Mouse (Mus musculus) liver, embryonic 13.5 days (tissue): ENCODE data around the gene Fam196a. TPM values are rescaled to one million over a fixed set of nuclear protein-coding genes. Genes with fewer than 3 reads are reported as not detected.

Experiments used
- ATAC-seq: fragments of 200-750 bp; cut with Nextera tagmentation; 2 replicates; pipeline ENCODE4 v1.8.0; 2017; ENCODE audit warnings: low read depth, mild to moderate bottlenecking, moderate number of reproducible peaks, moderate library complexity
- DNase-seq: peaks from one replicate; pipeline ENCODE4 v3.0.0; 2022
- H3K27ac ChIP-seq: fragments of 300-500 bp; sonication (generic); 2 replicates; pipeline ENCODE4 v1.5.1; 2015; ENCODE audit warnings: moderate library complexity, mild to moderate bottlenecking, inconsistent platforms
- H3K27me3 ChIP-seq: fragments of 300-500 bp; sonication (generic); 2 replicates; pipeline ENCODE4 v1.6.1; 2015; ENCODE audit warnings: mild to moderate bottlenecking, inconsistent platforms
- H3K36me3 ChIP-seq: fragments of 300-500 bp; sonication (generic); 2 replicates; pipeline ENCODE4 v1.6.1; 2015; ENCODE audit warnings: mild to moderate bottlenecking, inconsistent platforms
- H3K4me1 ChIP-seq: fragments of 300-500 bp; sonication (generic); replicated peaks from 2 replicates; pipeline ENCODE4 v1.6.1; 2015; ENCODE audit warnings: inconsistent platforms
- H3K4me2 ChIP-seq: fragments of 300-500 bp; sonication (generic); 2 replicates; pipeline ENCODE4 v1.6.1; 2015; ENCODE audit warnings: inconsistent platforms, mild to moderate bottlenecking, moderate library complexity
- H3K4me3 ChIP-seq: fragments of 300-500 bp; sonication (generic); replicated peaks from 2 replicates; pipeline ENCODE4 v1.5.1; 2015; ENCODE audit warnings: mild to moderate bottlenecking, inconsistent platforms
- H3K9ac ChIP-seq: fragments of 300-500 bp; sonication (generic); 2 replicates; pipeline ENCODE4 v1.6.1; 2015; ENCODE audit warnings: mild to moderate bottlenecking, inconsistent platforms
- H3K9me3 ChIP-seq: fragments of 300-500 bp; sonication (generic); replicated peaks from 2 replicates; pipeline ENCODE4 v1.6.1; 2016; ENCODE audit warnings: inconsistent platforms
- WGBS: fragments of 180-500 bp; shearing (Covaris S2); methylation state at CpG from one replicate; pipeline ENCODE4 v1.1.7; 2015; ENCODE audit not compliant: insufficient replicate concordance; 5-methylcytosine and 5-hydroxymethylcytosine counted together
- polyA plus RNA-seq: library from polyadenylated mRNA; unstranded; fragments of >200 nt; fragmentation: Nextera tagmentation; extraction: Ambion mirVana; gene quantifications from 2 replicates; pipeline ENCODE4 v1.2.1, GENCODE M21; 2015

Fam196a gene
- polyA plus RNA-seq, 1 experiment from 2014 or later: 0.20 TPM

DNA sequence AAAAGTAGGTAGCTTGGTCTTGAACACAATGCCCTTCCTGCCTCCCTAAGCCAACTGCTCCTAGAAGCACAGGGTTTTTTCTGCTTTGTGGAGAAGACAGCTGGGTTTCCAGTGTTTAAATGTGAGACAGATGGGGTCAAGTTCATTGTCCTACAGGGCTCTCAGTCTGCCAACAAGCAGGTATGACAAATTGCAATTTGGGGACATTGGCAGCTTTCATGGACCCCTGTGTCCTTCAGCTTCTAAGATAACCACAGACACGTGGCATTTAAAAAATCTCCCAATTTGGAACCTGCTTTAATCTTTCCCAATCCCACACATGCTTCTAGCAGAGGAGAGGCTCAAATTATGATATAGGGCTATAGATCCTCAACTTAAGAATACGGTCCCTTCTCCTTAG lies 43.6 kb downstream of the Fam196a start:
- Histone ChIP-seq H3K4me3 (no peak overlapping the region), H3K4me1 (no peaks in the 10 kb centered on the region), H3K4me2 (no peak overlapping the region), H3K27me3 (no peaks in the 10 kb centered on the region), H3K27ac (no peak overlapping the region), H3K9ac (no peak overlapping the region), H3K9me3 (no peaks in the 10 kb centered on the region), H3K36me3 (no peaks in the 10 kb centered on the region)
- ATAC-seq (no peak), DNase-seq (no peak)
- 50% methylated on average over 2 of the region's 2 CpGs for WGBS

DNA sequence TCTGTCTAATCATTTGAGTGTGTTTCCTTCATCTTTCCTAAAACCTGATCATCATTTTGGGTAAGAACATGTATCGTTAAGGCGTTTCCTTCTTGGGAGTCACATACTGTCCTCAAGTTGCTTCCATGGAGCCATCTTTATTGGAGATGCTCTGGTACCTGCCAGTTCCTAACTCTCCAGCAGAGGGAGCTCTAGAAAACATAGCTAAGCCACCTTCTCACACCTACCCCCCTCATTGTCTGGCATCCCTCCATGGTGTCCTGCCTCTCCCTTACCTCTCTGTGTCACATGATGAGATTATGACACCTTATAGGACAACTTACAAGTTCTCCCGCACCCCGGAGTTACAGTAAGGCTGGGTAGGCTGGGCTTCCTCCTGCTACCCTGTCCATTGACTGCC lies 45.3 kb downstream of the Fam196a start:
- Histone ChIP-seq H3K27ac (no peak overlapping the region), H3K4me2 (no peak overlapping the region), H3K4me1 (no peaks in the 10 kb centered on the region), H3K4me3 (no peak overlapping the region), H3K9me3 (no peaks in the 10 kb centered on the region), H3K9ac (no peak overlapping the region), H3K27me3 (no peaks in the 10 kb centered on the region), H3K36me3 (no peaks in the 10 kb centered on the region)
- WGBS: 80% methylated on average over 4 of the region's 4 CpGs
- ATAC-seq (no peak), DNase-seq (no peak)

DNA sequence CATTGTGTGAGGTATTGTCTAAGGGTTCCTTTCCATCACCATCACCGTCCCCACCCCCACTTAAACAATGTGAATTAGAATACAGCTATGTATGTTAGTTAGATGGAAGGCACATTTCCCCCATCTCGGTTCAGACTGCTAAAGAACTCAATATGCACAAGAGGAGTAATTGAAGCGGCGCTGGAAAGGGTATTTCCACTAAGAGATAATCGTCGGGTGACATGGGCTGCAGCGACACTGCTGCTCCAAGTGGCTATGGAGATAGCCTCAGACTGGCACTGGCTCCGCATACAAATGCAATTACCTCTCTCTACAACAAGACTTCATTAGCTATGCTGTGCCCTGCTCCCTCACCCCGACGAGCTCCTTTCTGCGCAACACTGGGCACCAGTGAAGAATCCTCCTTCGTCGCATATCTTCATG lies 45.8 kb downstream of the Fam196a start:
- WGBS: 81% methylated on average over 13 of the region's 13 CpGs
- no peak overlapping the region for H3K4me3 ChIP-seq
- no peaks in the 10 kb centered on the region for H3K9me3 ChIP-seq
- no peak overlapping the region for H3K4me2 ChIP-seq
- no peak for DNase-seq
- no peaks in the 10 kb centered on the region for H3K36me3 ChIP-seq
- no peaks in the 10 kb centered on the region for H3K4me1 ChIP-seq
- no peak overlapping the region for H3K27ac ChIP-seq
- no peak overlapping the region for H3K9ac ChIP-seq
- no peak for ATAC-seq
- no peaks in the 10 kb centered on the region for H3K27me3 ChIP-seq

DNA sequence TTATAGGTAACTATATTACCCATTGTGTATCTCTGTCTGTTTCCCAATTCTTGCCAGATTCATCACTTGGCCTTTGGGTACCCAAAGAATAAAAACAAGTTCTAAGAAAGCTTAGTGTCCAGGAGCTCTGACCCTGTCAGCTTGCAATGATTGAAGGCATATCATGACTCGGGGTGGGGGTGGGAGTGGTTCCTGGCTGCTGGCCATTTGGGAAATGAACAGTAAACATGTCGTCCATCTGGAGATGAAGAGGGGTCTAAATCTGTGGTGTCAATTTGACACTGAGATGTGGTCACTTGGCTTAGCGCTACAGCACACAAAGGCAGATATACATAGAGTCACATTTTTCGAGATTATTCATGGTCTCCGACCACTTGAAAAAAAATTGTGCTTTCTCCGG lies 54.7 kb downstream of the Fam196a start:
- H3K9me3 ChIP-seq: no peaks in the 10 kb centered on the region
- H3K36me3 ChIP-seq: no peaks in the 10 kb centered on the region
- WGBS: 65% methylated on average over 6 of the region's 6 CpGs
- no peak overlapping the region for H3K27ac ChIP-seq
- no peak overlapping the region for H3K4me3 ChIP-seq
- no peak overlapping the region for H3K9ac ChIP-seq
- ATAC-seq (no peak), DNase-seq (no peak)
- H3K27me3 ChIP-seq: no peaks in the 10 kb centered on the region
- no peak overlapping the region for H3K4me2 ChIP-seq
- no peaks in the 10 kb centered on the region for H3K4me1 ChIP-seq

DNA sequence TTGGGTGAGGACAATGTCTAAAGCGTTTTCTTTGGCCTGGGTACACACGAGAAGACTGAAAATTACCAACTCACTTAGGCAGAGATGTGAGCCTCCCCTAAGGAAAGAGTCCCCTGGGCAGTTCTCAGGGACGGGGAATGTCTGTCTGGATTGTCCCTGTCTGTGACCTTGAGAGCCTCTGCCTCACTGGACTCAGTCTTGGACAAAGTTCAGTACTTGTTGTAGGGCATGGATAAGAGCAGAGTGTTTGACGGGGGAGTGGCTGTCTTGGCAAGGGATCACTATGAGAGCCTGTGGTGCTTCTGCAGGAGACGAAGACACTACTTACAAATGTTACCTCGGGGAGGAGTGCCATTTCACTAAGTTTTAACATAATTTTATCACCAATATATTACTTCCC lies 57.8 kb downstream of the Fam196a start:
- WGBS: 60% methylated on average over 6 of the region's 6 CpGs
- Histone ChIP-seq H3K9me3 (no peaks in the 10 kb centered on the region), H3K4me1 (no peaks in the 10 kb centered on the region), H3K36me3 (no peaks in the 10 kb centered on the region), H3K4me2 (no peak overlapping the region), H3K4me3 (no peak overlapping the region), H3K9ac (no peak overlapping the region), H3K27ac (no peak overlapping the region), H3K27me3 (no peaks in the 10 kb centered on the region)
- DNase-seq: no peak
- no peak for ATAC-seq

DNA sequence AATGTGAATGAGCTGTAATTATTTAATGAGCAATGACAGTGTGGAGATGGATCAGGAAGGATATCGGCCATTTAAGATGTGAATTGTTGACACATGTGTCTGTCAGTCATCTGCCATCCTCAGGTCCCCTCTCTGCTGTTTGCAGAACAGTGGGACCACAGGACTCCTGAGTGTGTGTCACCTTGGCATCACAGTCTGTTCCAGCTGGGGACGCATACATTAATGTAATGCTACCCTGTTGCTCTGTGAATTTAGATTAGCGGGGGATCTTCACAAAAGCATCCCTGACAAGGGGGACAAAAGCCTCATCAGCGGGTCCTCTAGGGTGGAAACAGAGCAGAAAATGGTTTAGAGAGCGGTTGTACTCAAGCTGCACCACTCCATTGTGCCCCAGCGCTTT lies 59.2 kb downstream of the Fam196a start:
- H3K27me3 ChIP-seq: no peaks in the 10 kb centered on the region
- no peaks in the 10 kb centered on the region for H3K36me3 ChIP-seq
- H3K4me2 ChIP-seq: no peak overlapping the region
- no peak overlapping the region for H3K9ac ChIP-seq
- 74% methylated on average over 6 of the region's 6 CpGs for WGBS
- DNase-seq (no peak), ATAC-seq (no peak)
- no peak overlapping the region for H3K4me3 ChIP-seq
- H3K4me1 ChIP-seq: no peaks in the 10 kb centered on the region
- H3K9me3 ChIP-seq: no peaks in the 10 kb centered on the region
- no peak overlapping the region for H3K27ac ChIP-seq

DNA sequence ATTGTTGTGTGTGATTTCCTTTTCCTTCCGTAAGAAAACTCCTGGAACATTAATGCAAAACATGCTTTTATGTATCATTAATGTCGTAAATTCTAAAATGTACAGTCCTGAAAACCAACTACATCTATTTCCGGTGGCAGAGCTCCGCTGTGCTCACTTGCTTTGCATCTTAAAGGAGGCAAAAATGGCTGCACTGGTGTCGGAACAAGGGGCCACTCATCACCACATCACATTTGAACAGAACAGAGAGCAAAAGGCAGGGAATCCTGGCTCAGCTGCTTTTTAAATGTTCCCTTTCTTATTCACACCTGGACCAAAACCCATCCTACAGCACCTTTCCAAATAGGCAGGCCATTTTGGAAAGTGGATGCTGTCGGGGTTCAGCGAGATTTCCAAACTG lies 65.2 kb downstream of the Fam196a start:
- no peaks in the 10 kb centered on the region for H3K4me1 ChIP-seq
- no peak overlapping the region for H3K9ac ChIP-seq
- no peak overlapping the region for H3K4me3 ChIP-seq
- no peaks in the 10 kb centered on the region for H3K36me3 ChIP-seq
- H3K9me3 ChIP-seq: no peaks in the 10 kb centered on the region
- DNase-seq: no peak
- H3K4me2 ChIP-seq: no peak overlapping the region
- no peaks in the 10 kb centered on the region for H3K27me3 ChIP-seq
- WGBS: 67% methylated on average over 7 of the region's 7 CpGs
- no peak for ATAC-seq
- H3K27ac ChIP-seq: no peak overlapping the region

DNA sequence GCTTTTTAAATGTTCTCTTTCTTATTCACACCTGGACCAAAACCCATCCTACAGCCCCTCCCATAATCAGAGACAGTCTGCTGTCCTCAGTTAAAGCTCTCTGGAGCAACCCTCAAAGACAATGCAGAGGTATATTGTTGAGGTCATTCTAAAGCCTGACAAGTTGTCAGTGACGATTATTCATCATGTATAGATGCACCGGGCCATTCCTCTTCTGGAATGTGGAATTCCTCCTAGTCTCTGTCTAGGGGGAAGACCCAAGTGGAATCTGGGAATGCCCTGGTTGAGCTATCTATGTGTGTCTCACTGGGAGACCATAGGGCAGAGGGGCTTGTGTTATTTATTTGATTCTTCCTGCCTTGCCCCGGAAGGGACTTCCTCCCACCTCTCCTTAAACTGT lies 65.7 kb downstream of the Fam196a start:
- Histone ChIP-seq H3K4me1 (no peaks in the 10 kb centered on the region), H3K27ac (no peak overlapping the region), H3K9ac (no peak overlapping the region), H3K27me3 (no peaks in the 10 kb centered on the region), H3K36me3 (no peaks in the 10 kb centered on the region), H3K4me3 (no peak overlapping the region), H3K4me2 (no peak overlapping the region), H3K9me3 (no peaks in the 10 kb centered on the region)
- no peak for ATAC-seq
- no peak for DNase-seq
- WGBS: 56% methylated on average over 3 of the region's 3 CpGs

DNA sequence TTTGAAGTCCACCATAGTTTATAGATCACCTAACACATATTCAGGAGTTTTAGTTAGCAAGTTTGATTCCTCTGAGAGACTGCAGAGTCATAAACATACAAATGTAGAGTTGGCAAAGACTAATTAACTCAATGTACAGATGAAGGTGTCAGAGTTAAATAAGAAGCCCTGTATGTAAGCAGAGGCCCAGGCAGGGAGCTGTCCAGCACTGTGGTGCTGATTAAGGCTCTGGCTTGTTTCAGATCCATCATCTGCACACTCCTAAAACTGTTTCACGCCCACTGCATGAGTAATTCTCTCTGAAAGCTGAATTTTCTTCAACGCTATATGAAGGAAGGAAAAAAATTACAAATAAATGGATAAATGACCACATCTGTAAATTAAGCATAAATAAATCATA lies 74.1 kb downstream of the Fam196a start:
- Histone ChIP-seq H3K27ac (no peak overlapping the region), H3K9ac (no peak overlapping the region), H3K36me3 (no peaks in the 10 kb centered on the region), H3K27me3 (no peaks in the 10 kb centered on the region), H3K4me3 (no peak overlapping the region), H3K9me3 (no peaks in the 10 kb centered on the region), H3K4me2 (no peak overlapping the region), H3K4me1 (no peaks in the 10 kb centered on the region)
- WGBS: 67% methylated on average over 2 of the region's 2 CpGs
- ATAC-seq (no peak), DNase-seq (peak; percentile 2)

DNA sequence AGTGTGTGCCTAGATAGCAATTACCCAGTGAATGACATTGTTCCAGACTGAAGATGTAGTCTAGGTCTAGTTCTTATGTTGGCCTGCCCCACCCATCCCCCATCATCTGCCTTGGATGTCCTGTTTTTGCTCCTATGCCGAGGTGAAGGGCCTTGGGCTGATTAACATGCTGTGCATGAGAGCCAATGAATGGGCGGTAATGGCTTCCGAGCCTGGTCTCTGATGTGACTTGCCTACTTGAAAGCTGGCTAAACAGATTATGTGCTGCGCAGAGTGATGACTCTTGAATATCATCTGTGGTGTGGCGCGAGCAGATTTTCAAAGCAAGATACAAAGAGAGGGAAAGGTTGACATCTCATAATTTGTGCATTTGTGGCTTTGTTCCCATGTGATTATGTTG lies 76.2 kb downstream of the Fam196a start:
- Histone ChIP-seq H3K27me3 (no peaks in the 10 kb centered on the region), H3K9ac (no peak overlapping the region), H3K27ac (no peak overlapping the region), H3K4me3 (no peak overlapping the region), H3K36me3 (no peaks in the 10 kb centered on the region), H3K9me3 (no peaks in the 10 kb centered on the region), H3K4me1 (no peaks in the 10 kb centered on the region), H3K4me2 (no peak overlapping the region)
- DNase-seq (no peak), ATAC-seq (no peak)
- WGBS: 80% methylated on average over 6 of the region's 6 CpGs

DNA sequence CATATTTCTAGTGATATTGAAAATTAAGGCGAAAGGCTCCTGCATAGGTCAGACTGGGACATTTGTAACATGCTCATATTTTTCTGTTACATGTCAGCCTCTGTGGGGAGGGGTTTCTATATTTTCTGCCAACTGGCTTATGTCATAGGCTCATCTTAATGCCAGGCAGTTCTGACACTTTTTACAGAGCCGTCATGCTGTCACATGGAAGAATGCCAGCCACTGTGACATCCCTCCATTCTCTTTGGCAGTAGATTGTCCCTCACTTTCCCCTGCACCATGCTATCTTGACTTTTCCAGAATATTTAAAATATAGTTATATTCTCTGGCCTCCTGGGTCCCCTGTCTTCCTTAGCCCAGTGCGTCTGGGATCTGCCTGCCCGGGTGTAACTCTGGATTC lies 95.5 kb downstream of the Fam196a start:
- DNase-seq (no peak), ATAC-seq (no peak)
- H3K4me2 ChIP-seq: no peak overlapping the region
- H3K27ac ChIP-seq: no peak overlapping the region
- no peaks in the 10 kb centered on the region for H3K27me3 ChIP-seq
- WGBS: 70% methylated on average over 4 of the region's 4 CpGs
- no peaks in the 10 kb centered on the region for H3K9me3 ChIP-seq
- H3K4me3 ChIP-seq: no peak overlapping the region
- H3K9ac ChIP-seq: no peak overlapping the region
- H3K36me3 ChIP-seq: no peaks in the 10 kb centered on the region
- H3K4me1 ChIP-seq: no peaks in the 10 kb centered on the region

DNA sequence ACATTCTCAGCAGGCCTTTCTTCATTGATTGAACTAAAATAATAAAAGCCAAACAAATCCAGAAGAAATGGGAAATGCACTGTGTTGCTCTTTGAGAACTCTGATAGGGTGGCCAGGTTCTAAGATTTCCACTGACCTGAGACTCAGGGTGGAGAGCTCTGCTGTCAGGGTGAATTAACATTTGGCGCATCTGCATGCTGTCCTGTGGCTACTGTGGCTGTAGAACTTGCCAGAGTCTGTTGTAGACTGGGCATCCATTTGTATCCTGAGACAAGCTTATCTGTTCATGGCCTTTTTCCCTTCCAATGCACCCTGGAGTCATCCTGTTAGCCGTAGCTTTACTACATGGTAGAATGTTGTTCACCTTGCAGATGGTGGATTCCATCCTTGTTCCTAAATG lies 98.2 kb downstream of the Fam196a start:
- H3K27me3 ChIP-seq: no peaks in the 10 kb centered on the region
- 74% methylated on average over 2 of the region's 2 CpGs for WGBS
- no peak overlapping the region for H3K4me2 ChIP-seq
- no peak overlapping the region for H3K27ac ChIP-seq
- H3K36me3 ChIP-seq: no peaks in the 10 kb centered on the region
- no peak for ATAC-seq
- no peaks in the 10 kb centered on the region for H3K9me3 ChIP-seq
- H3K4me3 ChIP-seq: no peak overlapping the region
- DNase-seq: no peak
- no peak overlapping the region for H3K9ac ChIP-seq
- no peaks in the 10 kb centered on the region for H3K4me1 ChIP-seq
